Comparison of ENCODE assay signal across 15 mouse cellular contexts in the genomic region with DNA sequence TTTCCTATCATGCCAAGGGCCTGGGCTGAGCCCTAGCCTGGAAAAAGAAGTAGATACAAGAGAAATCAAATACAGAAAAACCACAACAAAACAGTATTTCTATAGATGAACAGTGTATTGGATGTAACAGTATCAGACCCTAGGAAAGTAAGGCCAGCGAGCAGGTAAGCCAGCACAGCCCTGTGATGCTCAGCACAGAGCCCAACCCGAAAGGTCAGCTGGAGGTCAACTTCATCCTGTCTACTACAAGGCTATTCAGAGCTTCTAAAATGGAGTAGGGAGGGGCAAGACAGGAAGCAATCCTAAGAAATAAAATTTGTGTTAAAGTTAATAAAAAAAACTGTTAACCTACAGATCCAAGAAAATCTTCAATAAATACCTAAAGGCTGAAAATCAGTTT.
"Had no signal": no experiment of that assay in that cellular context is flagged by ENCODE, and none has a peak within 500 bp of the region (broad histone marks: within the 10 kb centered on the region; RNA-seq: fewer than 3 reads in every experiment).

No protein-coding gene starts in this region.

- H3K9ac ChIP-seq: lung, embryonic 14.5 days; midbrain, embryonic 12.5 days; midbrain, embryonic 15.5 days; neural tube, embryonic 13.5 days; stomach, embryonic 15.5 days had no signal

- DNase-seq: kidney, adult 11 months; layer of hippocampus, postnatal 36 days; lung, embryonic 14.5 days; retina, postnatal 1 day; right cerebral cortex, postnatal 25 days; spleen, adult 18-20 months; thymus, postnatal 25 days had no signal

- H3K36me3 ChIP-seq: midbrain, embryonic 12.5 days; midbrain, embryonic 15.5 days; neural tube, embryonic 13.5 days; stomach, embryonic 15.5 days had no signal

- H3K27ac ChIP-seq: kidney, postnatal 0 days; left cerebral cortex, adult 2 months; macrophage; midbrain, embryonic 12.5 days; midbrain, embryonic 15.5 days; neural tube, embryonic 13.5 days; stomach, embryonic 15.5 days had no signal

- ATAC-seq: lung, postnatal 0 days; midbrain, embryonic 15.5 days had no signal

- H3K4me2 ChIP-seq: lung, embryonic 14.5 days; midbrain, embryonic 12.5 days; midbrain, embryonic 15.5 days; neural tube, embryonic 13.5 days; stomach, embryonic 15.5 days had no signal

- H3K9me3 ChIP-seq: midbrain, embryonic 12.5 days; midbrain, embryonic 15.5 days; neural tube, embryonic 13.5 days; stomach, embryonic 15.5 days had no signal

- H3K4me3 ChIP-seq: left cerebral cortex, adult 2 months; midbrain, embryonic 12.5 days; midbrain, embryonic 15.5 days; neural tube, embryonic 13.5 days; stomach, embryonic 15.5 days had no signal

- H3K27me3 ChIP-seq: midbrain, embryonic 12.5 days; midbrain, embryonic 15.5 days; neural tube, embryonic 13.5 days; stomach, embryonic 15.5 days had no signal
